Mouse (Mus musculus): ENCODE data around the gene Fam83g.

DNA sequence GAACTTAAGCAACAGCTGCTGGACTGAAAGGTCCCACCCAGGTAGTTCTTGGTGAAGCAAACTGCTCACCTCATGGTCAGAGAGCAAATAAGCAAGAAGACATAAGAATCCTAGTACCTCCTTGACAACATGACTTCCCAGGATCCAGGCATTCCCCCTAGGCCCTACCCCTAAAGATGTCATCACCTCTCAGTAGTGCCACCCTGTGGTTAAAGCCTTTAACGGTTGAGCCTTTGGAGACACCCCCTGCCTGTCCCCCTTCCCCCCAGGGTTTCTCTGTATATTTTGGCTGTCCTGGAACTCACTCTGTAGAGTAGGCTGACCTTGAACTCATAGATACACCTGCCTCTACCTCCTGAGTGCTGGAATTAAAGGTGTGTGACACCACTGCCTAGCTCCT is 46.5 kb upstream of the Fam83g start:
- TF ChIP-seq MYOD1 (IDR thresholded peaks at IDR 0.05; ENCODE audit: control insufficient read depth in 1 of 3, insufficient read length in 2 of 3, low read depth in 2 of 3) (no peak), E2F4 (IDR thresholded peaks at IDR 0.05; ENCODE audit: insufficient read depth) (no peak), POLR2A (IDR thresholded peaks at IDR 0.05; ENCODE audit: insufficient read length, low read depth) (no peak), CEBPB (IDR thresholded peaks at IDR 0.05; ENCODE audit: insufficient read depth, poor library complexity, severe bottlenecking) (no peak), USF1 (IDR thresholded peaks at IDR 0.05; ENCODE audit: low read depth) (no peak), SRF (IDR thresholded peaks at IDR 0.05; ENCODE audit: control insufficient read depth, insufficient read length, low read depth) (no peak), TCF12 (IDR thresholded peaks at IDR 0.05; ENCODE audit: insufficient read depth, poor library complexity, severe bottlenecking) (no peak), MYOG (IDR thresholded peaks at IDR 0.05; ENCODE audit: control insufficient read depth in 1 of 3, insufficient read depth in 1 of 3, insufficient read length in 2 of 3, low read depth in 2 of 3) (no peak), POLR2AphosphoS2 (IDR thresholded peaks at IDR 0.05; ENCODE audit: insufficient read length, low read depth) (no peak), TCF3 (IDR thresholded peaks at IDR 0.05; ENCODE audit: insufficient read length, low read depth) (no peak), MAX (IDR thresholded peaks at IDR 0.05; ENCODE audit: low read depth) (no peak)

Measured in myocyte (in vitro differentiated cells).